Mouse (Mus musculus): Measurements from ENCODE around the gene Eci1. TPM values are rescaled to one million over a fixed set of nuclear protein-coding genes. Genes with fewer than 3 reads are reported as not detected.

The Eci1 gene
- polyA plus RNA-seq, 1 experiment = 46.4 TPM

GRCm38 (mm10) chr17:24427170-24427557, 723 bp downstream of the Eci1 start:
- Histone ChIP-seq H3K27me3 (ENCODE audit: control insufficient read depth, insufficient read depth, low read length, poor library complexity, severe bottlenecking) (no peaks in the 10 kb centered on the region), H3K27ac (ENCODE audit: insufficient read depth, low read length) (peak overlapping the region; percentile 66; the same call in 1 of the 2 replicates), H3K9me3 (replicated peaks; ENCODE audit: control insufficient read depth, insufficient read depth, low read length, poor library complexity, severe bottlenecking) (no peaks in the 10 kb centered on the region), H3K4me3 (ENCODE audit: low read depth, low read length) (peak overlapping the region; percentile 91), H3K9ac (ENCODE audit: low read depth, poor library complexity, severe bottlenecking) (peak overlapping the region; percentile 90), H3K36me3 (ENCODE audit: control insufficient read depth, insufficient read depth, low read length, poor library complexity, severe bottlenecking) (peaks cover 25% of the 10 kb centered on the region), H3K4me1 (ENCODE audit: control insufficient read depth, insufficient read depth, low read length) (no peaks in the 10 kb centered on the region)
- TF ChIP-seq CTCF (IDR thresholded peaks at IDR 0.05; ENCODE audit: low read depth, low read length) (no peak), POLR2A (IDR thresholded peaks at IDR 0.05; ENCODE audit: insufficient read depth, low read length) (no peak), EP300 (IDR thresholded peaks at IDR 0.05; ENCODE audit: insufficient read depth, low read depth, low read length) (no peak)

- Histone ChIP-seq H3K36me3 (ENCODE audit: control insufficient read depth, insufficient read depth, low read length, poor library complexity, severe bottlenecking) (peaks cover 6% of the 10 kb centered on the region; the same call in 1 of the 2 replicates), H3K4me3 (ENCODE audit: low read depth, low read length) (no peak overlapping the region), H3K9me3 (replicated peaks; ENCODE audit: control insufficient read depth, insufficient read depth, low read length, poor library complexity, severe bottlenecking) (no peaks in the 10 kb centered on the region), H3K4me1 (ENCODE audit: control insufficient read depth, insufficient read depth, low read length) (no peaks in the 10 kb centered on the region), H3K27me3 (ENCODE audit: control insufficient read depth, insufficient read depth, low read length, poor library complexity, severe bottlenecking) (no peaks in the 10 kb centered on the region), H3K27ac (ENCODE audit: insufficient read depth, low read length) (no peak overlapping the region), H3K9ac (ENCODE audit: low read depth, poor library complexity, severe bottlenecking) (no peak overlapping the region)
- TF ChIP-seq CTCF (IDR thresholded peaks at IDR 0.05; ENCODE audit: low read depth, low read length) = no peak
- TF ChIP-seq EP300 (IDR thresholded peaks at IDR 0.05; ENCODE audit: insufficient read depth, low read depth, low read length) = no peak
- no peak for TF ChIP-seq POLR2A (IDR thresholded peaks at IDR 0.05; ENCODE audit: insufficient read depth, low read length)
These were observed 3.0 kb downstream of the Eci1 start for GRCm38 (mm10) chr17:24429201-24429983.

- H3K9ac ChIP-seq (ENCODE audit: low read depth, poor library complexity, severe bottlenecking) = no peak overlapping the region
- peaks cover 10% of the 10 kb centered on the region; the same call in 1 of the 2 replicates for H3K36me3 ChIP-seq (ENCODE audit: control insufficient read depth, insufficient read depth, low read length, poor library complexity, severe bottlenecking)
- H3K9me3 ChIP-seq (replicated peaks; ENCODE audit: control insufficient read depth, insufficient read depth, low read length, poor library complexity, severe bottlenecking) = no peaks in the 10 kb centered on the region
- no peak overlapping the region for H3K4me3 ChIP-seq (ENCODE audit: low read depth, low read length)
- H3K27ac ChIP-seq (ENCODE audit: insufficient read depth, low read length) = no peak overlapping the region
- no peaks in the 10 kb centered on the region for H3K27me3 ChIP-seq (ENCODE audit: control insufficient read depth, insufficient read depth, low read length, poor library complexity, severe bottlenecking)
- TF ChIP-seq CTCF (IDR thresholded peaks at IDR 0.05; ENCODE audit: low read depth, low read length) (peak; percentile 21), EP300 (IDR thresholded peaks at IDR 0.05; ENCODE audit: insufficient read depth, low read depth, low read length) (no peak)
- H3K4me1 ChIP-seq (ENCODE audit: control insufficient read depth, insufficient read depth, low read length) = no peaks in the 10 kb centered on the region
These were observed 10.6 kb downstream of the Eci1 start for GRCm38 (mm10) chr17:24437016-24437415.

- Histone ChIP-seq H3K36me3 (ENCODE audit: control insufficient read depth, insufficient read depth, low read length, poor library complexity, severe bottlenecking) (0 out of 2 replicates have a peak, but pooled peaks cover 13% of the 10 kb centered on the region), H3K4me1 (ENCODE audit: control insufficient read depth, insufficient read depth, low read length) (peaks cover 2% of the 10 kb centered on the region), H3K9ac (ENCODE audit: low read depth, poor library complexity, severe bottlenecking) (no peak overlapping the region), H3K27ac (ENCODE audit: insufficient read depth, low read length) (no peak overlapping the region), H3K4me3 (ENCODE audit: low read depth, low read length) (no peak overlapping the region), H3K27me3 (ENCODE audit: control insufficient read depth, insufficient read depth, low read length, poor library complexity, severe bottlenecking) (no peaks in the 10 kb centered on the region), H3K9me3 (replicated peaks; ENCODE audit: control insufficient read depth, insufficient read depth, low read length, poor library complexity, severe bottlenecking) (no peaks in the 10 kb centered on the region)
- TF ChIP-seq EP300 (IDR thresholded peaks at IDR 0.05; ENCODE audit: insufficient read depth, low read depth, low read length) (no peak), POLR2A (IDR thresholded peaks at IDR 0.05; ENCODE audit: insufficient read depth, low read length) (no peak), CTCF (IDR thresholded peaks at IDR 0.05; ENCODE audit: low read depth, low read length) (no peak)
These were observed 13.9 kb downstream of the Eci1 start for GRCm38 (mm10) chr17:24440377-24440776.

GRCm38 (mm10) chr17:24441148-24441547, 14.7 kb downstream of the Eci1 start:
- peaks cover 2% of the 10 kb centered on the region for H3K4me1 ChIP-seq (ENCODE audit: control insufficient read depth, insufficient read depth, low read length)
- no peaks in the 10 kb centered on the region for H3K9me3 ChIP-seq (replicated peaks; ENCODE audit: control insufficient read depth, insufficient read depth, low read length, poor library complexity, severe bottlenecking)
- H3K36me3 ChIP-seq (ENCODE audit: control insufficient read depth, insufficient read depth, low read length, poor library complexity, severe bottlenecking) = peaks cover 13% of the 10 kb centered on the region; the same call in 1 of the 2 replicates
- H3K9ac ChIP-seq (ENCODE audit: low read depth, poor library complexity, severe bottlenecking) = no peak overlapping the region
- H3K4me3 ChIP-seq (ENCODE audit: low read depth, low read length) = no peak overlapping the region
- TF ChIP-seq POLR2A (IDR thresholded peaks at IDR 0.05; ENCODE audit: insufficient read depth, low read length) (no peak), CTCF (IDR thresholded peaks at IDR 0.05; ENCODE audit: low read depth, low read length) (peak; percentile 65)
- H3K27ac ChIP-seq (ENCODE audit: insufficient read depth, low read length) = no peak overlapping the region
- H3K27me3 ChIP-seq (ENCODE audit: control insufficient read depth, insufficient read depth, low read length, poor library complexity, severe bottlenecking) = no peaks in the 10 kb centered on the region

- Histone ChIP-seq H3K27me3 (ENCODE audit: control insufficient read depth, insufficient read depth, low read length, poor library complexity, severe bottlenecking) (no peaks in the 10 kb centered on the region), H3K36me3 (ENCODE audit: control insufficient read depth, insufficient read depth, low read length, poor library complexity, severe bottlenecking) (peaks cover 9% of the 10 kb centered on the region; the same call in 1 of the 2 replicates), H3K9me3 (replicated peaks; ENCODE audit: control insufficient read depth, insufficient read depth, low read length, poor library complexity, severe bottlenecking) (no peaks in the 10 kb centered on the region), H3K4me1 (ENCODE audit: control insufficient read depth, insufficient read depth, low read length) (peaks cover 2% of the 10 kb centered on the region), H3K27ac (ENCODE audit: insufficient read depth, low read length) (no peak overlapping the region), H3K4me3 (ENCODE audit: low read depth, low read length) (no peak overlapping the region), H3K9ac (ENCODE audit: low read depth, poor library complexity, severe bottlenecking) (no peak overlapping the region)
- TF ChIP-seq CTCF (IDR thresholded peaks at IDR 0.05; ENCODE audit: low read depth, low read length) (no peak), POLR2A (IDR thresholded peaks at IDR 0.05; ENCODE audit: insufficient read depth, low read length) (no peak), EP300 (IDR thresholded peaks at IDR 0.05; ENCODE audit: insufficient read depth, low read depth, low read length) (no peak)
These were observed 15.7 kb downstream of the Eci1 start for GRCm38 (mm10) chr17:24442107-24442506.
